Mouse (Mus musculus): ENCODE data around the gene Pyroxd2.

DNA sequence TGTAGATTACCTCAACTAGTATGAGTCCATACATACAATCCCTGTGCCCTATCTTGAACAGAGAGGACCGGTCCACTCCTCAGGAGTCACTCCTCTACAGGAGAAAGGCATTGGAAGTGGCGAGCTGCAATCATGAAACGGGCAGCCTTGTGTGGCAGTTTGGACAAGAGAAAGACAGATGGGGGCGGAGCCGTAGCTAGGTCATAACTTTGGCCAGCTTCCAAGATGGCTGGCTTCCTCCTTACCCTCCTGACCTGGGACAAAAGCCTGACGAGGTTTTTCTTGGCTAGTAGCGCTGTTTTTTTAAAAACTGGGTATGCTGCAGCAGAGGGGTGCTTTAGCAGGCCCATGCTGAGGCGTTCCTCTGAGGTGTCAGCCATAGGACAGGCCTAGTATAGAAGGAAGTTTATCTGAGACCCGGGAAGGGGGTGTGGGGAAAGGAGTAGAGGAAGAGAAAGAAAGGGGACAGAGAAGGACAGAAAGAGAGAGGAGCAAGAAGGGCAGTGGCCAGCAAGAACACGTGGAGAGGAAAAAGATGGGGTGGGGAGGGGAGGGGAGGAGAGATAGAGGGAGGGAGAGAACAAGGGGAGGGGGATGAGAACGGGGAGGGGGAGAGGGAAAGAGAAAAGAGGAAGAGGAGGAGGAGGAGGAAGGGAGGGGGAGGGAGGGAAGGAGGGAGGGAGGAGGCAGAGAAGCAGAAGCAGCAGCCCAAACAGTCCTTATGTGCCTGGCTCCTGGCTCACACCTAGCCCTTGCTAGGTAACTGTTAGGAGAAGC lies 754 bp upstream of the Pyroxd2 start:
- TF ChIP-seq CTCF (conservative IDR thresholded peaks at IDR 0.05; ENCODE audit: low read length) (no peak), NANOG (IDR thresholded peaks at IDR 0.05; ENCODE audit: borderline replicate concordance, low read length) (no peak), POU5F1 (IDR thresholded peaks at IDR 0.05; ENCODE audit: borderline replicate concordance, low read length) (no peak)
